ENCODE assay signal across 21 mouse cellular contexts in genomic region chr1:153587956-153588355, GRCm38 (mm10). TPM values are rescaled to one million over a fixed set of nuclear protein-coding genes. Genes with fewer than 3 reads are reported as not detected.
DNase-seq lines count a peak whose midpoint lies in the region; ATAC-seq and TF ChIP-seq lines count a peak whose summit lies in the region.
"Had no signal": no experiment of that assay in that cellular context is flagged by ENCODE, and none has a peak within 500 bp of the region (broad histone marks: within the 10 kb centered on the region; RNA-seq: fewer than 3 reads in every experiment).

No protein-coding gene starts in this region.

- H3K9ac ChIP-seq in midbrain, embryonic 11.5 days (ENCODE audit: low read length): no peak overlapping the region
- no peak overlapping the region for H3K9ac ChIP-seq in midbrain, postnatal 0 days (replicated peaks; ENCODE audit: low read length, poor library complexity, severe bottlenecking)
- H3K9ac ChIP-seq: embryonic facial prominence, embryonic 13.5 days; lung, embryonic 15.5 days; stomach, embryonic 15.5 days had no signal

- TF ChIP-seq CTCF in midbrain, postnatal 0 days (IDR thresholded peaks at IDR 0.05): no peak

- 0 out of 2 replicates have a peak, but pooled peaks have one; percentile 23 for ATAC-seq in frontal cortex, adult (ENCODE audit: low TSS enrichment)
- ATAC-seq in midbrain, embryonic 11.5 days (ENCODE audit: low FRiP score): no peak
- ATAC-seq in midbrain, postnatal 0 days (ENCODE audit: low FRiP score): no peak
- ATAC-seq in megakaryocyte, adult 5-6 weeks (ENCODE audit: poor library complexity, severe bottlenecking): peak; percentile 55; the same call in 1 of the 2 replicates
- ATAC-seq: activated CD4-positive, CD25-positive, alpha-beta regulatory T cell, adult 4 months; forebrain, embryonic 14.5 days; inflammation-experienced regulatory T-cells, adult 6 months had no signal

- DNase-seq in frontal cortex, postnatal 10 days (ENCODE audit: low spot score in 2 of 2): no peak
- peak; percentile 73 for DNase-seq in midbrain, embryonic 11.5 days (ENCODE audit: low spot score, missing footprints)
- DNase-seq in midbrain, postnatal 0 days (ENCODE audit: low spot score): no peak
- DNase-seq in fibroblast of lung, adult 2 months (ENCODE audit: low read depth): peak; percentile 41
- no peak for DNase-seq in thymus, postnatal 25 days
- no peak for DNase-seq in cerebellum, adult 9-11 months
- DNase-seq: B cell, adult 2 months; gastrocnemius, postnatal 25 days; kidney, postnatal 10 days; thymus, postnatal 4 days had no signal

- H3K27me3 ChIP-seq in midbrain, embryonic 11.5 days (ENCODE audit: control insufficient read depth, insufficient read depth, low read length): no peaks in the 10 kb centered on the region
- H3K27me3 ChIP-seq in midbrain, postnatal 0 days (ENCODE audit: insufficient read depth, low read length): no peaks in the 10 kb centered on the region
- H3K27me3 ChIP-seq: embryonic facial prominence, embryonic 13.5 days; lung, embryonic 15.5 days; stomach, embryonic 15.5 days had no signal

- no peak overlapping the region for H3K27ac ChIP-seq in midbrain, embryonic 11.5 days (ENCODE audit: low read depth, low read length)
- no peak overlapping the region for H3K27ac ChIP-seq in midbrain, postnatal 0 days (ENCODE audit: low read depth, low read length)
- H3K27ac ChIP-seq: embryonic facial prominence, embryonic 13.5 days; lung, embryonic 15.5 days; midbrain, embryonic 10.5 days; stomach, embryonic 15.5 days had no signal

- 75% methylated on average over 5 of the region's 5 CpGs for WGBS in midbrain, embryonic 11.5 days
- 71% methylated on average over 5 of the region's 5 CpGs for WGBS in midbrain, postnatal 0 days

- no peak overlapping the region for H3K4me3 ChIP-seq in midbrain, embryonic 11.5 days (ENCODE audit: low read depth, low read length)
- no peak overlapping the region for H3K4me3 ChIP-seq in midbrain, postnatal 0 days (ENCODE audit: low read depth, low read length)
- H3K4me3 ChIP-seq: embryonic facial prominence, embryonic 13.5 days; lung, embryonic 15.5 days; midbrain, embryonic 10.5 days; stomach, embryonic 15.5 days had no signal

- no peak overlapping the region for H3K4me2 ChIP-seq in midbrain, embryonic 11.5 days
- H3K4me2 ChIP-seq in midbrain, postnatal 0 days (ENCODE audit: low read depth, low read length, poor library complexity, severe bottlenecking): no peak overlapping the region
- H3K4me2 ChIP-seq: embryonic facial prominence, embryonic 13.5 days; liver, embryonic 11.5 days; lung, embryonic 15.5 days; stomach, embryonic 15.5 days had no signal

- H3K9me3 ChIP-seq in midbrain, embryonic 11.5 days (ENCODE audit: control insufficient read depth, low read length): no peaks in the 10 kb centered on the region
- H3K9me3 ChIP-seq in midbrain, postnatal 0 days (ENCODE audit: low read length): no peaks in the 10 kb centered on the region
- H3K9me3 ChIP-seq: embryonic facial prominence, embryonic 13.5 days; lung, embryonic 15.5 days; midbrain, embryonic 10.5 days; stomach, embryonic 15.5 days had no signal

- no peaks in the 10 kb centered on the region for H3K4me1 ChIP-seq in midbrain, embryonic 11.5 days (ENCODE audit: control insufficient read depth, insufficient read depth, low read length)
- no peaks in the 10 kb centered on the region for H3K4me1 ChIP-seq in midbrain, postnatal 0 days (ENCODE audit: insufficient read depth, low read length)
- H3K4me1 ChIP-seq: embryonic facial prominence, embryonic 13.5 days; lung, embryonic 15.5 days; stomach, embryonic 15.5 days had no signal

- no peaks in the 10 kb centered on the region for H3K36me3 ChIP-seq in midbrain, embryonic 11.5 days (ENCODE audit: control insufficient read depth, insufficient read depth, low read length)
- H3K36me3 ChIP-seq in midbrain, postnatal 0 days (ENCODE audit: insufficient read depth, low read length): no peaks in the 10 kb centered on the region
- H3K36me3 ChIP-seq: embryonic facial prominence, embryonic 13.5 days; lung, embryonic 15.5 days; midbrain, embryonic 10.5 days; stomach, embryonic 15.5 days had no signal

RNA-seq across cellular contexts. Expression of gene Npl, which starts 38.1 kb away (rescaled TPM):
- polyA plus RNA-seq in midbrain, embryonic 11.5 days (2014; fragmentation: Nextera tagmentation; extraction: Ambion mirVana): 20.5 and 23.6 TPM in 2 replicates
- 8.1 and 11.6 TPM in 2 replicates for total RNA-seq in midbrain, postnatal 0 days (2014; rRNA removed)
- polyA plus RNA-seq in midbrain, postnatal 0 days (2015; fragmentation: Nextera tagmentation; extraction: Ambion mirVana): 12.0 and 12.3 TPM in 2 replicates
- 8.5 and 9.4 TPM in 2 replicates for total RNA-seq in megakaryocyte, adult 5-6 weeks (2015)
- total RNA-seq in megakaryocyte, adult 5-6 weeks (2017): 2.2 and 3.4 TPM in 2 replicates
- total RNA-seq: MEL had no signal
- polyA plus RNA-seq: activated CD4-positive, CD25-positive, alpha-beta regulatory T cell, adult 4 months had no signal

Comparison
In these comparisons a context has a peak if more than half of its experiments do, and no peak if none do; other contexts are left out.
1. DNase-seq: peak in midbrain, embryonic 11.5 days (single experiment) and fibroblast of lung, adult 2 months (single experiment); none in frontal cortex, postnatal 10 days (0 of 2), midbrain, postnatal 0 days (single experiment), thymus, postnatal 25 days (single experiment) and cerebellum, adult 9-11 months (single experiment).
2. ATAC-seq: peak in frontal cortex, adult (single experiment) and megakaryocyte, adult 5-6 weeks (single experiment); none in midbrain, embryonic 11.5 days (single experiment) and midbrain, postnatal 0 days (single experiment).